Mouse (Mus musculus): ENCODE results near the gene Emsy. TPM values are rescaled to one million over a fixed set of nuclear protein-coding genes. Genes with fewer than 3 reads are reported as not detected.

Emsy gene
- 36.3 TPM for polyA plus RNA-seq (2014; fragmentation: Illumina TruSeq; extraction: RNeasy Lipid Tissue Mini Kit (QIAGEN cat#74804); ENCODE audit: low read depth, low replicate concordance)

GRCm38 (mm10) chr7:98656531-98657221, at the start of gene Emsy:
Emsy (minus strand) TSS chr7:98656783.

DNA sequence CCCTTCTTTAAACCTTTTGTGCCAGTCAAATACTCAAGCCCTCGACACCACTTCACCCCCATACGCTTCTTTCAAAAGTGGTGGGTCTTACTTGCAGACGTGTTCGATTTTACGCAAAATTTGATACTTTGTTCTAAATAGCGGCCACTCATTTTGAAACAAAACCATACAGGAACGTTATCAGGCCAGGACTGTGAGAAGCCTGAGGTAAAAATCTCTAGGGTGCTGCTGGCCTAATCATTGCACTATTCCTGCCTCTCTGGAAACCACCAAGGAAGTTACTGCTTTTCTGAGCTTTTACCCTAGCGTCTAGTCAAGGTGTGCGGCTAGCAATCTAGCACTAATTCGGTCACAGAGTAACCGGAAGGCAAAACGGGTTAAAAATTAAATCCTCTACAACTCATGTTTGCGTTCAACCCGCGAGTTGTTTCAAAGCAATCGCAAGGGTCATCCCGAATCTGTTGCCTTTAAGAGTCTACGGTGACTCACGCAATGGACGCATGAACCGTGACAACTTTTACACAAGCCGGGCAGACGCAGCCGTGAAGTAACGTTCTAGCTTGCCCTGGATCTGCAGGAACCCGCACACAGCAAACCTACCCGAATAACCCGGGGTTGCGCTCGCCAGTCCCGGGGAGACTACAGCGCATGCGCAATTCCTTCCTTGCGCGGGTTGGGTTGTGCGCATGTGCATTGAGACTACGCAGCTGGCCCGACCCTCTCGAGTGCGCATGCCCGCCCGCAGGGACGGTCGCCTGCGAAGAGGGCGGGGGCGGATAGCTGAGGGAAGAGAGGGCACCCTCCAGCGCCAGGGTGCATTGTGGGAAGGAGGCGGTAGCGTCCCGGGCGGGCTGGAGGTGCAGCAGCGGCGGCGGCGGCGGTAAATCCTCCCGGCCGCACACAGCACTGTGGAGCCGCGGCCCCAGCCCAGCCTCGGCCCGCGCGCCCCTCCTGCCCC, 46.0 kb upstream of the Emsy start, which contains the start of gene Thap12:
TSS of gene Thap12 (plus strand) at position 821 of the 958 bp plus-strand sequence.

Other genes starting within 250 kb of the Emsy start
- not detected for gene Gucy2d, start 216.4 kb downstream of the Emsy start, polyA plus RNA-seq (2014; fragmentation: Illumina TruSeq; extraction: RNeasy Lipid Tissue Mini Kit (QIAGEN cat#74804); ENCODE audit: low read depth, low replicate concordance)
- gene Lrrc32, start 167.5 kb downstream of the Emsy start, polyA plus RNA-seq (2014; fragmentation: Illumina TruSeq; extraction: RNeasy Lipid Tissue Mini Kit (QIAGEN cat#74804); ENCODE audit: low read depth, low replicate concordance): 1.5 TPM
- gene Thap12, start 46.3 kb upstream of the Emsy start, polyA plus RNA-seq (2014; fragmentation: Illumina TruSeq; extraction: RNeasy Lipid Tissue Mini Kit (QIAGEN cat#74804); ENCODE audit: low read depth, low replicate concordance): 125 TPM
- 0.24 TPM for gene Wnt11, start 178.3 kb upstream of the Emsy start, polyA plus RNA-seq (2014; fragmentation: Illumina TruSeq; extraction: RNeasy Lipid Tissue Mini Kit (QIAGEN cat#74804); ENCODE audit: low read depth, low replicate concordance)

Measured in kidney, adult 10 weeks (tissue).